ENCODE assay signal across 37 mouse cellular contexts in genomic region chr7:99914316-99914715, GRCm38 (mm10). TPM values are rescaled to one million over a fixed set of nuclear protein-coding genes. Genes with fewer than 3 reads are reported as not detected.
"Had no signal": no experiment of that assay in that cellular context is flagged by ENCODE, and none has a peak within 500 bp of the region (broad histone marks: within the 10 kb centered on the region; RNA-seq: fewer than 3 reads in every experiment).

No protein-coding gene starts in this region.

- H3K36me3 ChIP-seq: heart, embryonic 10.5 days; heart, embryonic 12.5 days; heart, embryonic 15.5 days; hindbrain, embryonic 10.5 days; hindbrain, embryonic 12.5 days; hindbrain, embryonic 15.5 days; intestine, embryonic 15.5 days; kidney, embryonic 15.5 days had no signal

- DNase-seq: heart, postnatal 10 days; heart, postnatal 14 days; heart, postnatal 36 days; heart, postnatal 4 days; kidney, adult 11 months; kidney, adult 18-20 months; kidney, adult 2 months; kidney, adult 8-10 months; kidney, adult 9 months; kidney, postnatal 10 days; kidney, postnatal 14 days; kidney, postnatal 25 days; kidney, postnatal 36 days; kidney, postnatal 4 days; layer of hippocampus, adult 9-11 months; layer of hippocampus, postnatal 36 days had no signal

- H3K27ac ChIP-seq: heart, embryonic 10.5 days; heart, embryonic 13.5 days; heart, embryonic 15.5 days; hindbrain, embryonic 10.5 days; hindbrain, embryonic 12.5 days; hindbrain, embryonic 13.5 days; hindbrain, embryonic 14.5 days; hindbrain, embryonic 15.5 days; hindbrain, postnatal 0 days; intestine, embryonic 15.5 days; kidney, embryonic 15.5 days; kidney, postnatal 0 days; layer of hippocampus, adult 2 months had no signal

- ATAC-seq: hindbrain, embryonic 16.5 days; hindbrain, postnatal 0 days; inflammation-experienced regulatory T-cells, adult 6 months; intestine, embryonic 15.5 days; intestine, embryonic 16.5 days; intestine, postnatal 0 days had no signal

- H3K4me3 ChIP-seq: heart, embryonic 10.5 days; heart, embryonic 12.5 days; heart, embryonic 13.5 days; heart, embryonic 15.5 days; hindbrain, embryonic 10.5 days; hindbrain, embryonic 12.5 days; hindbrain, embryonic 13.5 days; hindbrain, embryonic 15.5 days; intestine, embryonic 15.5 days; kidney, embryonic 15.5 days; layer of hippocampus, adult 2 months had no signal

RNA-seq across cellular contexts. Expression of gene Xrra1, which starts 55.4 kb away (rescaled TPM):
- total RNA-seq: heart, adult 8-10 months; heart, postnatal 25 days; heart, postnatal 36 days; hematopoietic stem cell, adult 5-6 weeks had no signal
- polyA plus RNA-seq: inflammation-experienced regulatory T-cells, adult 6 months had no signal
